Mouse (Mus musculus) lung, postnatal 4 days (tissue): ENCODE measurements at regions not wholly inside any gene's neighbourhood (a gene's known extent, or its start where the extent isn't known, plus 50 kb on each side); places are given as distances from the start of the nearest gene placed in this dataset.
A peak's percentile ranks its signal among the peaks of the same experiment; 100 is the strongest.

Source experiments
- DNase-seq, 2 experiments: peaks; one replicate each; pipeline ENCODE4 v3.0.0; 2021

DNA sequence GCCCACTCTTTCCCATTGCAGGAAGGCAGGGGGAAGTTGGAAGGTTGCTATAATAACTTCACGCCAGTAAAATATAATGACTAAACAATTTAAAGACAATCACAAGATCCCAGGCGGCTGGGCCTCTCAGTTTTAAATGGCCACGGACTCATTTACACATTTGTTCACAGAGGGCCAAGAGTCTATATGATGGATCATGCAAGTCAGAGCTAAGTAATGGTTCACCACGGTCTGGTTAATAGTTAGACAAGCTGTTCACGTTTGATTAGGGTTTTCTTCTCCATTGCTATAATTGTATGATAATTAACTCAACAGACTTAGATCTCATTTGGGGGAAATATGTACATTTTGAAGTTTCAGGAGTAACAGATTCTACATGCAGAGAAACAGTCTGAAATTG is 170.0 kb downstream of the Ppargc1a start:
- no peak for DNase-seq

DNA sequence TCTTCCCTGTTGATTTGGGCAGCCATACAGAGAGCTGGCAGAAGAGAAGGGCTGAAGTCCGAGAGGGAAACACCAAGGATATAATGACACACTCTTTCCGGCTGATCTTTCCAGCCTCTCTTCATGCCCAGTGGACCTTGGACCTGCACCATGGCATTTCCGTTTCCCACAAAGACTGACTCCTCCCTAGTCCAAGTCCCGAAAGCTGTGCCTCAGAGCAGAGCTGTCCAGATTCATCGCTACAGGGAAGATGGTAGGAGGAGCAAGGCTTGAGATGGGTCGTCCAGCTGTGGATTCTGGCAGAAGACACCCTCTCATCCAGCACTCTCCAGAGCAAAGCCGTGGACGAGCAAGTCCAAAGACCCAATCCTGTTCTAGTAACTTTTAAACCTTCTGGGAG is 176.2 kb downstream of the Ppargc1a start:
- peak in 1 of 2 experiments; percentile 23 for DNase-seq

DNA sequence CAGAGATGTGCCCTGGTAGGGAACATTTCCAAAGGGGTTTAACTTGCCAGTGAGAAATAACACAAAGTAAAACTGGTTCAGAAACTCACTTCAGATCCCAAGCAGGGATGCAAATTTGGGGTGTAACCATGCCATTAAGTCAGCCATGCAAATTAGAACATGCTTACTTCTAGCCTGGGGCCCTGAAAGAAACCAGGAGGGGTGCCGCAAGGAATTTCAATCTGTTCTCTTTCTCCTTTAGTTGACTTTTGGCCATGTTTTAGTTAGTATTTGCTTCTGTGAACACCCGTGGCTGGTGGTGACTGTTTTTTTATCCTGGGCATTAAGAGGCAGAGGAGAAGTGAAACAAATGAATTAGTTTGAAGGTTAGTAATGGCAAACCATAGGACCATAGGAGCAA is 179.8 kb downstream of the Ppargc1a start:
- no peak for DNase-seq

DNA sequence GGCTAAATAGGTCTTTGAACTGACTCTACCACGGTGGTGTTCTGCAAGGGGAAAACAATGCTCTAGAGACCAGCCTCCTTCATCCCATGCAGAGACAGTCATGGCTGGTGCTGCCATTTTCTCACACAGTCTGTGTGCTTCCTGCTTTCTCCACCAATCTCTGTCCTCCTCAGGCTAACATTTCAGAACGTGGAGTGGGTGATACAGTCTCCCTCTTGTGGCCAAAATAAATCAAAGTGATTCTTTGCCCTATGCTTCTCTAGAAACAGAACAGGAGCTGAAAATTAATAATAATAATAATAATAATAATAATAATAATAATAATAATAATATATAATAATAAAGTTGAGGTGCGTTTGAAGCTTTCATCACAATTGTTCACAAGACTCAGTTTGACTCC is 181.1 kb downstream of the Ppargc1a start:
- no peak for DNase-seq

DNA sequence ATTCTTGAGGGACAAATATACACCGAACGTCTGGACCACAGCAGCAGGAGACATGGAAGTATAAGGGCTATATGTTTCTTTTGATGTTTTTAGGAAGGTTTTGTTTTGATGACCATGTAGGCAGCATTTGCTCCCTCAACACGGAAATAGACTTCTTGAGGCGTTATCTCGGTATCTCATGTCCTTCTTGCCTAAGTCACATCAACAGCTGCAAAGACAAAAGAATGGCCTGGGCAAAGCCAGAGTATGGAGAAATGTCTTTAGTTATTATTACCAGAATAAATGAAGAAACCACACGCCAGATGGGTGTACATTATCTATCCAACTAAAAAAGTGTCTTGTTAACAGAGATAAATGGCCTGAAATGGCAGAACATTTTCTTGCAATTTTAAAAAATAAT is 183.2 kb downstream of the Ppargc1a start:
- DNase-seq, result no peak

DNA sequence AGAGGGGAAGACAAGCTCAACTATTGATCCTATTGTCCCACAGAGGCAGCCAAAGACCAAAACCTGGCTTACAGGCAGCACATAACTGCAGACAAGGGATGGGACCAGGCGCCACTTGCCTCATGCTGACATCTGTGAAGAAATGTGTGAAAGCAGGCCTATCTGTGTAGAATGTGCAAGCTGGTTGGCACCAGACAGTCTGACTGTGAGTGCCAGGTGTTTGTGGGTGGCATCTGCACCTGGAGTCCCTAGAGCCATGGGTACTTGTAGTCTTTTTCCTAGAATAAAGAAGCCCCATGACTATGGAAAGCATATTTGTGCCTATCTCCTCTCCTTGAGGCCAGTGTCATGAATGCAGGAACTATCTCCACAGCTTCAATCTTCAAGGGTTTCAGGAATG is 208.4 kb downstream of the Ppargc1a start:
- DNase-seq, result no peak

DNA sequence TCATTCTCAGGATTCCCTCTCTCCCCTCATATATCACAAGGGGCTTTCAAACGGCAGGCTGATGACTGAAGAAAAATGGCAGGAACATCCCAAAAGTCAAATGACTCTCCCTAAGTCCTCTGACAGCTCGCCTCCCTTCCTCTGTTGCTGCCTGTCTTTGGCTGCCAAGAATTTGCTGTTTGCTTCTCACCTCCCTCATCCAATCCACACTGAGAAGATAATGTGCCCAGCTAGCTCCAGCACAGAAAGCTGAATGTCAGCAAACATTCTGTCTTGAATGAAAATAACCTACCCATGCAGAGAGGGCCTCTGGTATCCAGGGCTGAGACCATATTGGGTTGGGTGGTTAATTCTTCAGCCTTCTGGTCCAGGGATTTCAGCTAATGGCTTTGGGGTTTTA is 219.3 kb downstream of the Ppargc1a start:
- DNase-seq, result no peak

DNA sequence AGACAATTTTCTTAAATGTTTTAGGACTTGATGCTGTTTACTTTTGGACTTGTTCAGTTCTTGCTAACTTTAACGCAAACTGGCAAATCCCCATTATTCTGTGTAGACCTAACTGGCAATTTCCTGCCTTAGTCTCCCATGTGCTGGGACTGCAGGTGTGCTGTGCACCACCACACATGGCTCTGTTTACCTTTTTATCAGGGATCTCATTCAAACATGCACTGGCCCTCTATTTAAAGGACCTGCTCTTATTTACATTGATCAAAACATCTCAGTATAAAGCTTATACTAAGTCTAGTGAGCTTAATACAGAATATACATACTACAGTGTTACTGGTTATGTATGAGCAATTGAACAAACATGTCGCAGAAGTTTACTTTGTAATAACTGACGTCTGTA is 238.4 kb downstream of the Ppargc1a start:
- no peak for DNase-seq

DNA sequence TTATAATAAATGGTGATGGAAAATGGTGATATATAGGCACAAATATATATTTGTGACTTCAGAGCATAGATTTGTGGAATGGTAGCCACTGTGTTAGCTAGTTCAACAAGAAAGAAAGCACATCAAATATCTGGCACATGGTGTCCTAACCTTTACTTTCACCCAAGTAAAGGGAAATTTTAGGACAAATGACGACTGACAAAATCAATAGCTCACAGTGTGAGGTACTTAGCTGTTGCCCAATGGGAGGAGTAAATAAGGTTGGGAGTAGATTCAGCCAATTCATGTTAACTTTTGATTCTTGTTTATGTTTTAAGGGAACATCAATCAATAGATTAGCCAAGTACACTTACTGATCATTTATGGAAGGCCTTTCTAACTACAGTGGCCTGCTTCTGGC is 278.3 kb downstream of the Ppargc1a start:
- no peak for DNase-seq

DNA sequence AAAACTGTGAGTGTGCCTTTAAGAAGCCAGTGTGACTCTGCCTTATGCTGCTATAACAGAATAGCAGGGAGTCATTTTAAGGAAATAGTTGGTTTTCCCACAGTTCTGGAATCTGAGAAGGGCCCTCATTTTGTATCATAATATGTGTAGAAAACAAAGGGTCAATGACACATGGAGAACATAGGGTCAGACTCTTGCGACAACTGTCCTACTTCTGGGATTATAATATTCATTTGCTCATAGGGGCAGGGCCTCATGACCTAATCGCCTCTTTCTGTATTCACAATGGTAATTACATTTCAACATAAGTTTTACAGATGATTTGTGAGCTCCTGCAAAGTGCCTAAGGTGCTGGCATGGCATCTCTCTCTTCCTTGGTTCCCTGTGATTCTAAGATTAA is 279.3 kb downstream of the Ppargc1a start:
- DNase-seq, result no peak

DNA sequence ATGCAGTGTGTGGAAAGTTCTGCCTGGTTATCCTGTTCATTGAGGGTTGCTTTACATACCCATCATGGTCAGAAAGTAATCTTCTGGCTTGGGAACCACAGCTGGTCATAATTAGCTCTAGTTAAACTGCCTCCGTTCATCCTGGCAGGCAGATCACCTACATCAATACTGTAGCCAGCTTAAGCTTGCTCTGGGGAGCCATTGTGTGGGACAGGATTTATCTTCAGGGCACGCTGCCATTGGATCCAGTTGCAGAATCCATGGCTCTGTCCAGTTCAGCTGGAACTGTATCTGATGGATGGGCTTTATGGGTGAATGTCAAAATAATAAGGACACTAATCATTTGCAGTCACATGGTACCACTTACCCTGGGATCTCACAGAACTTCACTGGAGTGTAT is 326.4 kb downstream of the Ppargc1a start:
- DNase-seq, result peak in 1 of 2 experiments; percentile 15

DNA sequence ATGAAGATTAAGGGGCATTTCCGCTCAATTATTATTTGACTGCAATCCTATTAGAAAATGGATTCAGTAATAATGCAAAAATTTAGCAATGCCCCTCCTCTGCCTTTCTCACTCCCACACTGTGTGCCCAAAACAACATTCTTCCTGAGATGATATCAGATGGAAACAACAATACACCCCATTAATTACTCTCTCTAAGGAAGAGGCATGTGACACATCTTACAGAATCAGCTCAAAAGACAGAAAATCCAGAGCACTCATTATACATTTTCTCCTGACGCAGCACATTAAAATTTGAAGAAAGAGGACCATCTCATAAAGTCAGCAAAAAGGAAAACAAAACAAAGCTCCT is 333.5 kb downstream of the Ppargc1a start:
- DNase-seq, result no peak

DNA sequence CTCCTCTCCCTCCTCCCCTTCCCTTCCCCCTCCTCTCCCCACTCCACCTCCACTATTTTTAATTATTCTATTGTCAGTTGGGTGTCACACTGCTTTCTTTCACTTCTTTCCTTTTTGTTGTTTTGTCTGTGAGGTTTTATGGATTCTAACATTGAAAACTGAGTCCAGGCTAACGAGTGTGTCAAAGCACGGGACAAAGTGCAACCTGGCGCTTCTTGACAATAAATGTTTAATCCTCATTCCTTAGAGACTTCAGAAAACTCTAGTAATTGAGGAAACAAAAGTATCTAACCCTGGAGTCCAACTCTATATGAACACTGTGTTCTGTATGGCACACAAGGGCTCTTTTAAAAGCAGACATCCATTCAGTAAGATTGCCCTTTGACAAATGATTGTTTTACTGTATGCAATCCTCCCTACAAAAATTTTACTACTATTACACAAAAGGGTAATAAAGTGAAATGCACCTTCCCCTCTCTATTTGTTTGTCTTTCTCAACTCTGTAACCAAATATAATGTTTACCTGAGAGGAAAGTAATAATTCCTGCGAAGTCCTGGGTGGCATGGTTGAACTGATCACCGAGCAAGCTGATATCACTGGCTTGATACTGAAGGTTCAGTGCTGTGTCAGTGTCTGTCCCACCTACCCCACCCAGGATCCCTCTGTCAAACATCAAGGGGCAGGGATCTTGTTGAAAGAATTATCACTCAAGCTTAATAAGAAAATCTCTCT is 334.1 kb downstream of the Ppargc1a start:
- DNase-seq, result no peak

DNA sequence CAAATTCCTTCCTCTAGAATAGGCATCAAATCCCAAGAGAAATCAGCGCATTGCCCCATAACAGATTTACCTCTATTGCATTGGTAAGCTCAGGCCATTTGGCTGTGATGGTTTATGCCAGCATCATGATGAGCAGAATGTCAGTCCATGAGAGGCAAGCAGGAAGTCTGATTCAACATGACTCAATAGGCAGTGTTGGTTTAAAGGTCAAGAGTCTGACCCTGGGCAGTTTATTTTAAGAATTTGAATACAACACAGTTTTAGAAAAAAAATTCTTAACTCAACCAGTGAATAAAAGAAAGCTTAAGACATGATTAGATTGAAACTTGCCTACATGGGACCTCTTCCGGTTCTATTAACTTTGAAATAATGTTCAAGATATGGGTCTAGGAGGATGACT is 337.7 kb downstream of the Ppargc1a start:
- no peak for DNase-seq

DNA sequence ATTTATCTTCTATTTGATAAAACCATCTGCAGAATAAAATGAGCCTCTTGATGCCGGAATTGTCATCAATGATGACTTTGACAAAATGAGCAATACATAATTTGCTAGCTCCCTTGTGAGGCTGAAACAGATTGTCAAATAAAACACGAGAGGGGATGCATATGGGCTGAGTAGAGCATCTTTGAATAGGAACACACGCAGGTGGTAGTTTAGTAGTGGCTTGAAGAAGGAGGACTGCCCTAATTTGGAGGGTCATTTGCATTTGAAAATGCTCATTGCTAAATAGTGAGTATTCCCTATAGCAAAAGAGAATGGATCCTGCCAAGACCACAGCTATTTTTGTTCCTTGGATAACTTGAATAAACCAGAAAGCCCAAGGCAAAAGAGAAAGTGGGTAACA is 339.5 kb downstream of the Ppargc1a start:
- DNase-seq, result no peak

DNA sequence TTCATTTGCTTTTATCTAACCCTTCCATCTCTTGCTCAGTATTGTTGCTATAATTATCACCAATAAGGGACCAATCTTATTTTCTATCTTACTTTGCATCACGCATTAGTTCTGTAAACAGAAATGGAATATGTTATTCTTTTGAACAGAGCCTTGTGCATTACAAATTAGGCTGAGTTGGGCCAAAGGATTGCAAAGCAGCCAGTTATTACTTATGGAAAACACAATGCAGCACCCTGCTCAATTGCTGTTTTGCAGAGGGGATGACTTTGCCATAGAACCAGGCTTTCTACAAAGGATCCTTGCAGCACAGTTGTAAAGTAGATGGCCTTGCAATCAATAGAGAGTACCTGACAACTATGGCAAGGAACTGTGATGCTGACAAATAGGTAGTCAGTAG is 364.3 kb downstream of the Ppargc1a start:
- DNase-seq, result no peak

DNA sequence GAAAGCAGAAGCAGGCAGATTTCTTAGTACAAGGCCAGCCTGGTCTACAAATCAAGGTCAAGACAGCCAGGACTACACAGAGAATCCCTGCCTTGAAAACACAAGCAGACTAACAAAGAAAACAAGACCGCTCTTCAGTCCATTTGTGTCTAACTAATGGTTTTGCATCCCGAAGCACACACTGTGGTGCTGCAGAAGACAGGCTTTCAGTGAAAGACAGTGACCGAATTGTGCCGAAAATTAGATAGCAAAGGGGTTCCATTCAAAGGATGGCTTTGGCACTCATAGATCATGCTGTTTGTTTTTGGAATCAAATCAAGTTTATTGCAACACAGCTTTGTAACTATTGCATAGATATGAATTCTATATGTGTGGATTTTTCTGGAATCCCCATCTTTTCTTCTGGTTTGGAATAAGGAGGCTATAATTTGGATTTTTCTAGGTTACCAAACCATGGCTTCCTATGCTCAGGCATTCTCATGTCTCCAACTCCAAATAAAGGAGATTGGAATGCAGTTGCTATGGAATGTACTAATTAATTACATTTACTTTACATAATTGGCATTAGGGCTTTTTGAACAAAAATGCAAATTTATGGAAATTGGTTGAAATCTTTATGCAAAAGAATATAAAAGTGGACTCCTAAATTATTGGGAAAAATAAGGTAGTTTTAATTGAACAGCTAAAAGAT is 364.9 kb downstream of the Ppargc1a start:
- DNase-seq, result no peak

DNA sequence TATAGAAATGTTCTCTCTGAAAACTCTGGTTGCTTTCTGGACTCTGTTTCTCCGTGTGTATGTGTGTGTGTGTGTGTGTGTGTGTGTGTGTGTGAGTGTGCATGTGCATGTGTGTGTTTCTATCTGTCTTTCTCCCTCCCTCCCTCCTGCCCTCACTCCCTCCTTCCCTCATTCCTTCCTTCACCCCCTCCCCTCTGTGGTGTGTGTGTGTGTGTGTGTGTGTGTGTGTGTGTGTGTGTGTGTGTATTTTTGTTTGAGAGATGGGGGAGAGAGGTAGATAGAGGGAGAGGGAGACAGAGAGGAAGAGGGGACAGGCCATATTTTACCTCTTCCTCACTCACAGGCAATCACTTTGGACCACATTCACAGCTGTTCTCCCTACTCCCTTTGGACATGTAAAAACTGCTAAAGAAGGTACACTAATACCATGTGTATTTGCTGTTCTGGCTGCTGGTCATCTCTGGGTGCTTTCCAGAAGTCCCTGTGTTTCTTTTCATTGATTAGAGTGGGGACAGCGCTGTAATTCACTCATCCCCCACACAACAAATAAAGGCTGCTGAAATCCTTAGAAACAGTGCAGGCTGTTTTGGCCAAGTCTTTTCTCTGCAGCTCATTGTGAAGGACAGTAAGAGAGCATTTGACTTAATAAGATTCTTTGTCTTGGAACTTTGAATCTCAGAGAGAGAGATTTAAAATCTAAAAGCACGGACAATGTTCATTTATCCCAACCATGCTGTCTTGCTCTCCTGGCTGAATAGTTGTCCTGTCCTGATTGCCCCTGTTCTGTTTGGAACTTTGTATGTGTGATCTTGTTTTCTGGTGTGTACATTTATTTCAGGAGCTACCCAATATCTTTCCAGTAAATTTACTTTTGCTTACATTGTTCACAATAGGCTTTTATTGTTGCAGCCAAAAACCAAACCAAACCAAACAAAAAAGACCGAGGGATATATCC is 370.9 kb downstream of the Ppargc1a start:
- DNase-seq, result no peak

DNA sequence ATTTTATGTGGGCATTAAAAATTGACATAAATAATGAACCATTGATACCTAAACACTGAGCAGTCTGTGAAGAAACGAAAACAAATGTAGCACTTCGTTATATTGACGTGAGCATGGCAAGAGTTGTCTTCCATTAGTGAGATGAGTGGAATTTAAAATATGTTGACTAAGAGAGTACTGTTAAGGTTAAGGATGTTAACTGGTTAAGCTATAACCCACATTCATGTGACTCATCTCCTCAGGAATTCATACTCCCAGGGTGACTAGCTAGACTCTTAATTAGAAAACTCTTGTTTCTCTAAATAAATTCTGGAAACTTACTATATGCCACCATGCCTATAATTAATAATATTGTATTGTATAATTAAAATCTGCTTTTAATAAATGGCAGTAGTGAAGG is 376.9 kb downstream of the Ppargc1a start:
- no peak for DNase-seq

DNA sequence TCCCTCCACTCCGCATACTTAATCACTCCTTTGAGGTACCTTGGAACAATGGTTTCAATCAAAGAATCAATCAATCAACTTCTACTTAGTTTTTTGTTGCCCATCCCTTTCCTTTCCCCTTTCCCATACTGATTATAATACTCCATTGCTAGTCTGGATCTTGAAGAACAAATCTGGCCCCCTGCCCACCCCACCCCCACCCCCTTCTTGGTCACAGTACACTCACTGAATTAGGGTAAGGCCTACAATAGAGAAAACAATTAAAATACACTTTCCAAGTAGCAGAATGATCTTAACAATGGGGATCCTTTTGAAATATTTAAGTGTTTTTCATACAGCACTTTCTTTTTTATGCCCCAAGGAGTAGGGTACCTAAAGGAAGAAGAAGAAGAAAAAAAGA is 397.7 kb downstream of the Ppargc1a start:
- DNase-seq, result no peak

DNA sequence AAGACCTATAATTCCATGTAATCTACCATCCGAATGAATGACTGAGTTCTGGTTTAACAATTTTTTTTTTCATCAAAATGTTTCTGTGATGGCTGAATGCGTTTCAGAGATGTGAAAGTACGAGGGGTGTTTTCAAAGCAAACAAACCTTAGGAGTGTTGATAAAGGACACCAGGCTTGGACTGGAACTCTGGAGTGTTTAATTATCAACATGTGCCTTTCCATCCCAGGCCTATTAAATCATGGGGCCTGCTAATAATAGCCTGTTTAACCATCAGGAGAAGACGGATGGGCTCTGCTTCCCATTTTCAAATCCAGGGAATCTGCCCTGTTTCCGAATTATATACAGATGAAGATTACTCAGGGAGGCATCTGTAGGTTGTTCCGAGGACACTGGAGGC is 399.3 kb downstream of the Ppargc1a start:
- DNase-seq, result no peak

DNA sequence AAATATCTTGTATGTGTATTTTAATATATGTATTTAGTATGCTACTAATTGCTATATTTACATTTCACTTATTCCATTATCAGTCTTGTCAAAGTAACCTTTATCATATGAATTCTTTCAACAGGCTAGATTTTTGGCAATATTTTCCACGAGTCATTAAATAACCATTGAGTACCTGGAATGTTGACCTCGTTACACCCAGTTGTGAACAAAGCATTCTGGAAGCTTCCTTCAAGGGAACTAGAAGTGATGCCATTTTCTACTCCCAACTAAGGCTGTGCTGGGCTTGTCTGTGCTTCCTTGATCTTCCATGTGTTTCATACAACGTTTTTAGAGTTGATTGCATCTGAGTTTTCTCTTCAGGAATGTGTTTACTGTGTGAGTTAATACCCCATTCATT is 410.6 kb downstream of the Ppargc1a start:
- no peak for DNase-seq

DNA sequence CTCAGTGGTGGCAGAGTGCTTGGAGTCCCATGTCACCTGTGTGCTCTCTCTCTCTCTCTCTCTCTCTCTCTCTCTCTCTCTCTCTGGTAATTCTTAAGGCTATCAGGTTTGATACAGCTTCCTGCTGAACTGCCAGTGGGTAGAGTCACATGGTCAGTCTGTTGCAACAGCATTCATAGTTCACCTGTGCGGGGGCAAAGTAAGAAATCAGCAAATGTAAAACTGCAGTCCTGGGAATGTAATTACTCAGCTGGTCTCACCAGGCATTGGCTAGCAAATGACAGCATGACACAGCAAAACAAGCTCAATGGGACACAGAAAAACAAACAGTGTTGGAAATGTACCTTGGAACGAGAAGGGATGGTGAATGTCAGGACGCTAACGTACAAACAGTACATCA is 422.7 kb downstream of the Ppargc1a start:
- DNase-seq, result no peak

DNA sequence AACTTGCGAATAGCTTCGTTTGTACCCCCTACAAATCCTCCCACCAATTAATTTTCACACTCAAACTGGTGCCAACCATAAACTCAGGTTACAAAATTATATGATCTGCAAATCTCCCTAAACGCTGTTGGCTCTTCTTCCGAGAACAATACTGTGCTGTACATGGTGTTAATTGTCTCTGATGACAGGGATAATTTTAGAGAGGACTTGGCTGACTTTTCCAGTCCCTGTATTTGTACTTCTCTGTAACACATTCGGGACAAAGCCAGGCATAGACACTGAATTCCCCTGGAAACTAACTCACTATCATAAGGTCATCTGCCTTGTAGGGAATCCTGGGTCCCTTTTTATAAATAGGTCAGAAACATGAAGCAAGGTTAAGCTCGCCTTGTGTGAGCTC is 442.4 kb downstream of the Ppargc1a start:
- DNase-seq, result no peak
